Mouse (Mus musculus) erythroblast, embryonic 14.5 days (primary cell): ENCODE measurements around the gene Riok2. TPM values are rescaled to one million over a fixed set of nuclear protein-coding genes. Genes with fewer than 3 reads are reported as not detected.

Experiments
- H3K27me3 ChIP-seq: 2 replicates; pipeline ENCODE4 v1.6.1; 2012; ENCODE audit warnings: inconsistent platforms; ENCODE audit not compliant: control insufficient read depth
- H3K36me3 ChIP-seq: 2 replicates; pipeline ENCODE4 v1.6.1; 2012; ENCODE audit warnings: mild to moderate bottlenecking, inconsistent platforms; ENCODE audit not compliant: control insufficient read depth
- H3K4me1 ChIP-seq: 2 replicates; pipeline ENCODE4 v1.6.1; 2012; ENCODE audit warnings: inconsistent platforms; ENCODE audit not compliant: control insufficient read depth
- H3K4me3 ChIP-seq: replicated peaks from 2 replicates; pipeline ENCODE3; 2012; ENCODE audit warnings: moderate library complexity, mild to moderate bottlenecking, inconsistent platforms
- H3K9me3 ChIP-seq: 2 replicates; pipeline ENCODE4 v1.6.1; 2012; ENCODE audit warnings: low read length, inconsistent platforms, mixed read lengths; ENCODE audit not compliant: control insufficient read depth
- GATA1 ChIP-seq: IDR thresholded peaks from 2 replicates; pipeline ENCODE4 v1.6.1; 2012; ENCODE audit warnings: low read length, inconsistent platforms, mixed read lengths
- TAL1 ChIP-seq: IDR thresholded peaks from 3 replicates; pipeline ENCODE4 v1.6.1; 2012; ENCODE audit warnings: low read length, inconsistent platforms, mixed read lengths
- polyA plus RNA-seq: library from polyadenylated mRNA; stranded (reverse); fragments of >175 nt; gene quantifications from 2 replicates; pipeline ENCODE4 v1.2.3, GENCODE M21; 2012

Gene Riok2
- polyA plus RNA-seq, 1 experiment = 0.13 TPM

GRCm38 (mm10) chr17:17386117-17386516 lies 12.0 kb downstream of the Riok2 start:
- Histone ChIP-seq H3K27me3 (no peaks in the 10 kb centered on the region), H3K4me1 (no peaks in the 10 kb centered on the region), H3K4me3 (no peak overlapping the region), H3K9me3 (no peaks in the 10 kb centered on the region), H3K36me3 (peaks cover 60% of the 10 kb centered on the region)
- TF ChIP-seq GATA1 = no peak
- no peak for TF ChIP-seq TAL1

GRCm38 (mm10) chr17:17391823-17392222 lies 17.7 kb downstream of the Riok2 start:
- Histone ChIP-seq H3K4me3 (no peak overlapping the region), H3K9me3 (no peaks in the 10 kb centered on the region), H3K4me1 (no peaks in the 10 kb centered on the region), H3K36me3 (peaks cover 40% of the 10 kb centered on the region), H3K27me3 (no peaks in the 10 kb centered on the region)
- no peak for TF ChIP-seq GATA1
- TF ChIP-seq TAL1 = no peak

- no peaks in the 10 kb centered on the region for H3K27me3 ChIP-seq
- H3K36me3 ChIP-seq = peaks cover 34% of the 10 kb centered on the region
- no peaks in the 10 kb centered on the region for H3K4me1 ChIP-seq
- no peak overlapping the region for H3K4me3 ChIP-seq
- TF ChIP-seq GATA1 (no peak), TAL1 (no peak)
- H3K9me3 ChIP-seq = no peaks in the 10 kb centered on the region
Observed at GRCm38 (mm10) chr17:17392863-17393262, 18.8 kb downstream of the Riok2 start.

- H3K36me3 ChIP-seq = peaks cover 34% of the 10 kb centered on the region
- no peaks in the 10 kb centered on the region for H3K27me3 ChIP-seq
- no peaks in the 10 kb centered on the region for H3K4me1 ChIP-seq
- no peaks in the 10 kb centered on the region for H3K9me3 ChIP-seq
- H3K4me3 ChIP-seq = no peak overlapping the region
- no peak for TF ChIP-seq TAL1
- no peak for TF ChIP-seq GATA1
Observed at GRCm38 (mm10) chr17:17393300-17393699, 19.2 kb downstream of the Riok2 start.

- Histone ChIP-seq H3K36me3 (peaks cover 27% of the 10 kb centered on the region), H3K4me3 (no peak overlapping the region), H3K4me1 (no peaks in the 10 kb centered on the region), H3K9me3 (no peaks in the 10 kb centered on the region), H3K27me3 (no peaks in the 10 kb centered on the region)
- TF ChIP-seq TAL1 (no peak), GATA1 (no peak)
Observed at GRCm38 (mm10) chr17:17394336-17394735, 20.2 kb downstream of the Riok2 start.

- H3K27me3 ChIP-seq = no peaks in the 10 kb centered on the region
- TF ChIP-seq TAL1 = no peak
- TF ChIP-seq GATA1 = no peak
- no peak overlapping the region for H3K4me3 ChIP-seq
- no peaks in the 10 kb centered on the region for H3K4me1 ChIP-seq
- H3K36me3 ChIP-seq = peaks cover 12% of the 10 kb centered on the region
- no peaks in the 10 kb centered on the region for H3K9me3 ChIP-seq
Observed at GRCm38 (mm10) chr17:17396869-17397268, 22.8 kb downstream of the Riok2 start.

- TF ChIP-seq GATA1 (no peak), TAL1 (no peak)
- H3K27me3 ChIP-seq = no peaks in the 10 kb centered on the region
- H3K9me3 ChIP-seq = no peaks in the 10 kb centered on the region
- H3K4me1 ChIP-seq = no peaks in the 10 kb centered on the region
- peaks cover 5% of the 10 kb centered on the region for H3K36me3 ChIP-seq
- H3K4me3 ChIP-seq = no peak overlapping the region
Observed at GRCm38 (mm10) chr17:17398664-17399063, 24.6 kb downstream of the Riok2 start.

- Histone ChIP-seq H3K4me1 (no peaks in the 10 kb centered on the region), H3K36me3 (no peaks in the 10 kb centered on the region), H3K4me3 (no peak within 1 kb of the TSS), H3K9me3 (no peaks in the 10 kb centered on the region), H3K27me3 (no peaks in the 10 kb centered on the region)
- TF ChIP-seq TAL1 (no peak), GATA1 (no peak)
Observed at GRCm38 (mm10) chr17:17402222-17403004, 28.3 kb downstream of the Riok2 start, which contains the start of gene Lix1. TSS of gene Lix1 (plus strand) at chr17:17402672.

GRCm38 (mm10) chr17:17403038-17403437 lies 28.9 kb downstream of the Riok2 start:
- TF ChIP-seq GATA1 = no peak
- no peak for TF ChIP-seq TAL1
- H3K27me3 ChIP-seq = no peaks in the 10 kb centered on the region
- H3K36me3 ChIP-seq = no peaks in the 10 kb centered on the region
- no peak overlapping the region for H3K4me3 ChIP-seq
- no peaks in the 10 kb centered on the region for H3K4me1 ChIP-seq
- no peaks in the 10 kb centered on the region for H3K9me3 ChIP-seq
